Mouse (Mus musculus) stomach, embryonic 16.5 days (tissue): ENCODE results near the gene Prtg. TPM values are rescaled to one million over a fixed set of nuclear protein-coding genes. Genes with fewer than 3 reads are reported as not detected.

Experiments
- ATAC-seq: fragments of 200-750 bp; cut with Nextera tagmentation; 2 replicates; pipeline ENCODE4 v1.8.0; 2017; ENCODE audit warnings: moderate number of reproducible peaks, moderate TSS enrichment; ENCODE audit not compliant: insufficient read depth, low FRiP score
- H3K27ac ChIP-seq: fragments of 300-500 bp; sonication (generic); 2 replicates; pipeline ENCODE4 v1.5.1; 2014; ENCODE audit warnings: low read length
- H3K27me3 ChIP-seq: fragments of 300-500 bp; sonication (generic); 2 replicates; pipeline ENCODE4 v1.6.1; 2014; ENCODE audit warnings: low read length, control low read depth, mixed read lengths; ENCODE audit not compliant: control insufficient read depth, insufficient read depth
- H3K36me3 ChIP-seq: fragments of 300-500 bp; sonication (generic); 2 replicates; pipeline ENCODE4 v1.6.1; 2014; ENCODE audit warnings: low read length; ENCODE audit not compliant: control insufficient read depth, insufficient read depth
- H3K4me1 ChIP-seq: fragments of 300-500 bp; sonication (generic); 2 replicates; pipeline ENCODE4 v1.6.1; 2014; ENCODE audit warnings: low read length, control low read depth, mixed read lengths; ENCODE audit not compliant: control insufficient read depth, insufficient read depth
- H3K4me2 ChIP-seq: fragments of 300-500 bp; sonication (generic); 2 replicates; pipeline ENCODE4 v1.6.1; 2014; ENCODE audit warnings: low read depth, low read length, mixed read lengths
- H3K4me3 ChIP-seq: fragments of 300-500 bp; sonication (generic); replicated peaks from 2 replicates; pipeline ENCODE4 v1.5.1; 2014; ENCODE audit warnings: mild to moderate bottlenecking, low read length
- H3K9ac ChIP-seq: fragments of 300-500 bp; sonication (generic); 2 replicates; pipeline ENCODE4 v1.6.1; 2014; ENCODE audit warnings: low read length
- H3K9me3 ChIP-seq: fragments of 300-500 bp; sonication (generic); replicated peaks from 2 replicates; pipeline ENCODE4 v1.6.1; 2016; ENCODE audit warnings: low read length, control low read depth; ENCODE audit not compliant: control insufficient read depth
- WGBS: fragments of 180-500 bp; shearing (Covaris S2); extraction: QIAGEN DNeasy Blood & Tissue Kit; methylation state at CpG from one replicate; pipeline ENCODE4 v1.1.7; 2014; 5-methylcytosine and 5-hydroxymethylcytosine counted together
- polyA plus RNA-seq: library from polyadenylated mRNA; unstranded; fragments of >200 nt; fragmentation: Nextera tagmentation; extraction: Ambion mirVana; gene quantifications from 2 replicates; pipeline ENCODE4 v1.2.1, GENCODE M21; 2015

Gene Prtg
- polyA plus RNA-seq, 1 experiment from 2014 or later: 0.25 TPM

DNA sequence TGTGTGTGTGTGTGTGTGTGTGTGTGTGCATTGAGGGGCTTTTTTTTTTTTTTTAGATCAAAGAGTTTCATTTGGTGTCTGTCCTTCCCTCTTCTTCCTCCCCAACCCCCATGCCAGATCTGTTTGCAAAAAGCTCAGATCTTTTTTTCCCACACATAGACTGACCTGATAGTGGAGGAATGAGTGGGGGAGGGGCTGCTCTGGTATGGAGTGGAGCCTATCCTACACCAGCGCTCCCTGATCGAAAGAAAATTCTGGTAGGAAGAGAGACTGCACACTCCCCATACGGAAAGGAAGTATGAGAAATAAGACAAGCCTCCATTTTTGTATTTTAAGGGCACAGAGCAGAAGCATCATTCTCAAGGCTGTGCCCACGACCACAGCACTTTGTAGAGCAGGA, 25.2 kb upstream of the Prtg start:
- Histone ChIP-seq H3K4me2 (no peak overlapping the region), H3K36me3 (no peaks in the 10 kb centered on the region), H3K27me3 (no peaks in the 10 kb centered on the region), H3K9ac (no peak overlapping the region), H3K27ac (no peak overlapping the region), H3K4me1 (peaks cover 12% of the 10 kb centered on the region), H3K4me3 (no peak overlapping the region), H3K9me3 (no peaks in the 10 kb centered on the region)
- WGBS: 35% methylated on average over 4 of the region's 4 CpGs
- no peak for ATAC-seq

DNA sequence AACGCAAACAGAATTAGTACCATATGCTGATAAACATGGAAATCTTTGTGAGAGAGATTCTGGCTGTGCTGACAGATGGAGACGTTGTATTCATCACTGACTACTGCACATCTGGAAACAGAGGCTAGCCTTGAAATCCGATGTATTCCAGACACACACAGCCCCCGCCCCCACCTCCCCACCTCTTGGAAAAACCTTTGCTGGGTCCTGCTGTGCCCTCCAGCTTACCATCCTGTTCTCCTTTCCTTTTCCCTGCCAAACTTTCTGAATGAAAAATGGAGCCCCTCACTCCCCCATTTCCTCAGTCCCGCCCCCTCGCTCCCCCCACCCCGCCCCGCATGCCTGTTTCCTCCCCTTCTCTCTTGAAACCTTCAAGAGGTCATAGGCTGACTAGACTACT, 24.6 kb upstream of the Prtg start:
- Histone ChIP-seq H3K4me3 (no peak overlapping the region), H3K36me3 (no peaks in the 10 kb centered on the region), H3K4me1 (peaks cover 12% of the 10 kb centered on the region), H3K27ac (no peak overlapping the region), H3K4me2 (no peak overlapping the region), H3K9me3 (no peaks in the 10 kb centered on the region), H3K9ac (no peak overlapping the region), H3K27me3 (no peaks in the 10 kb centered on the region)
- ATAC-seq: no peak
- 29% methylated on average over 8 of the region's 8 CpGs for WGBS

DNA sequence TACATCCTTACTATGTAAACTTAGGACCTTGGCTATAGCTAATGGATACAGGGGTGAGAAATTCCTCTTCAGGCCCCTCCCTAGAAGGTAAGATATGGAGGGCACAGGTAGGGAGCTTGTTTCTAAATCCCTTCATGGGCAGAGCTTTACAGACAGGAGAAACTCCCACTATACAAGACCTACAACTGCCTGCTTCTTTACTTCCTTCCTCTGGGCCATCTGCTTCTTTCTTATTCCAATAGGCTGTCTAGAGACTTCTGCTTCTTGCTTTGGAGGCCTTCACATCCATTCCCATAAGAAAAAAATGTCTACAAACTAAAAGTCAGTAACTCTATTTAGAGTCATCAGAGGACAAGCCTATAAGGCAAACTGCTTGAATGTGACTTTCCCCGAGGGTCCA, 18.9 kb upstream of the Prtg start:
- ATAC-seq: no peak
- H3K9ac ChIP-seq: no peak overlapping the region
- 77% methylated on average over 1 of the region's 1 CpGs for WGBS

DNA sequence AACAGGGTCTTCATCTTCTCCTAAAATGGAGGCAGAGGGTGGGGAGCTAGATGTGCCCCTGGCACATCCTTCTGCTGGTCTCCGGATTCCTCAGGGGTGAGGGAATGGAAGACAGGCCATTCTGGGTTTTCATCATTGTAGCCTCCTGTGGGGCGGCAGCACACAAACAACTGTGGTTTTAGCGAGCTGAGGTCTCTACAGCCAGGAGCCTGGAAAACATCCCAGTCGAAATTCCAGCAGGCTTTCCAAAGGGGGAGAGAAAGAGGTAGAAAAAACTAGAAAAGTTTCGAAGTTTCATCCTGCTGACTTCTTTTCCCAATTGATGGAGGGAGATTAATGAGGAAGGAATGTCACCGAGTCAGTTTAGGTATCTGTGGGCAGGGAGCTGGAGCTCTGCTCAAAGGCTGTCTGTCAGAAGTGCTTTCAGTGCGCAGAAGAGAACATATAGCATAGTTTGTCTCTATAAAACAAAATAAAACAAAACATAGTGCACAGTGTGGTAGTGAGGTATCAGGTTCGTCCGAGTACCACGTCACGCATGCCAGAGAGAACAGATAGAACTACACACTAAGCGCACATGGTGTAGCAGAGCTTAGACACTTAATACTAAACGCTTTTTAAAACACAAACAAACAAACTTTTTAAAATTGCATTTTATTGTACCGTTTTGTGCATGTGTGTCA, 16.0 kb upstream of the Prtg start:
- H3K4me1 ChIP-seq: 0 out of 2 replicates have a peak, but pooled peaks cover 8% of the 10 kb centered on the region
- H3K4me2 ChIP-seq: no peak overlapping the region
- 0 out of 2 replicates have a peak, but pooled peaks have one; percentile 37 for ATAC-seq
- H3K27me3 ChIP-seq: no peaks in the 10 kb centered on the region
- no peak overlapping the region for H3K9ac ChIP-seq
- no peaks in the 10 kb centered on the region for H3K36me3 ChIP-seq
- 0 out of 2 replicates have a peak overlapping the region, but pooled peaks have one; percentile 15 for H3K27ac ChIP-seq
- WGBS: 44% methylated on average over 14 of the region's 14 CpGs
- H3K9me3 ChIP-seq: no peaks in the 10 kb centered on the region
- no peak overlapping the region for H3K4me3 ChIP-seq

More for the DNA sequence above, 18.9 kb upstream of the Prtg start:
- H3K27me3 ChIP-seq: no peaks in the 10 kb centered on the region
- H3K4me3 ChIP-seq: no peak overlapping the region
- no peak overlapping the region for H3K4me2 ChIP-seq
- H3K27ac ChIP-seq: no peak overlapping the region
- H3K4me1 ChIP-seq: 0 out of 2 replicates have a peak, but pooled peaks cover 8% of the 10 kb centered on the region
- no peaks in the 10 kb centered on the region for H3K36me3 ChIP-seq
- H3K9me3 ChIP-seq: no peaks in the 10 kb centered on the region

DNA sequence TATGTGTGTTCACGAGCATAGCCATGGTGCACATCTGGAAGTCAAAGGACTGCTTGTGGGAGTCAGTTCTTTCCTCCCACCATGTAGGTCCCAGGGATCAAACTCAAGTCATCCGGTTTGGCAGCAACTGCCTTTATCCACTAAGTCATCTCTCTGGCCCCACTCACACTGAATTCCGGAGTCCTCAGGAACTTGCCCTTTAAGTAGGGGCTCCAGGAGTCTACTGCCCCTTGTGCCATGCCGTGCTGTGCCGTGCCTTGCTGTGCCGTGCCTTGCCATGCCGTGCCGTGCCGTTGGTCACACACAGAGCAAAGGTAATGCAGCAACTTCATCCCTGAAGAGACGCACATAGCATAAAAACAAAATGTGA, 15.5 kb upstream of the Prtg start:
- Histone ChIP-seq H3K27me3 (no peaks in the 10 kb centered on the region), H3K4me3 (no peak overlapping the region), H3K9me3 (no peaks in the 10 kb centered on the region), H3K4me2 (no peak overlapping the region), H3K27ac (no peak overlapping the region), H3K4me1 (0 out of 2 replicates have a peak, but pooled peaks cover 8% of the 10 kb centered on the region), H3K36me3 (no peaks in the 10 kb centered on the region), H3K9ac (no peak overlapping the region)
- 49% methylated on average over 10 of the region's 10 CpGs for WGBS
- no peak for ATAC-seq

DNA sequence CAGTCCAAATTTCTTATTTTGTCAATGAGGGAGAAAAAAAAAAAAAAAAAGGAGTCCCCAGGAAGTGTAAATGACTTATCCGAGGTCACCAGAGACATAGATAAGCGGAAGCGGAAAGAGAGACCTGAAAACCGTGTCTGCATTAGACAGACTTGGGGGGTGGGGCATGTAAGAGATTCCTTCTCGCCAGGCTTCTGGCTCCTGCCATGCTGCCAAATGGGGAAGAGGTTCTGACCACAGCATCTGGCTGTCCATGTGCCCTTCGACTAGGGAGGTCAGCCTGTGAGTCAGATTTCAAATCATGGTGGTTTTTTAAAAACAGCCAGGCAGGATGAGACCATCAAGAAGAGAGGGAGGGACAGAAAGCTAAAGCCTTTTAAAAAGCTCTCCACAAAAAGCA, 15.0 kb upstream of the Prtg start:
- WGBS: 30% methylated on average over 6 of the region's 6 CpGs
- ATAC-seq: no peak
- H3K4me2 ChIP-seq: no peak overlapping the region
- H3K9ac ChIP-seq: no peak overlapping the region
- H3K4me1 ChIP-seq: 0 out of 2 replicates have a peak, but pooled peaks cover 8% of the 10 kb centered on the region
- no peak overlapping the region for H3K4me3 ChIP-seq
- H3K27me3 ChIP-seq: no peaks in the 10 kb centered on the region
- H3K27ac ChIP-seq: no peak overlapping the region
- H3K36me3 ChIP-seq: no peaks in the 10 kb centered on the region
- no peaks in the 10 kb centered on the region for H3K9me3 ChIP-seq

DNA sequence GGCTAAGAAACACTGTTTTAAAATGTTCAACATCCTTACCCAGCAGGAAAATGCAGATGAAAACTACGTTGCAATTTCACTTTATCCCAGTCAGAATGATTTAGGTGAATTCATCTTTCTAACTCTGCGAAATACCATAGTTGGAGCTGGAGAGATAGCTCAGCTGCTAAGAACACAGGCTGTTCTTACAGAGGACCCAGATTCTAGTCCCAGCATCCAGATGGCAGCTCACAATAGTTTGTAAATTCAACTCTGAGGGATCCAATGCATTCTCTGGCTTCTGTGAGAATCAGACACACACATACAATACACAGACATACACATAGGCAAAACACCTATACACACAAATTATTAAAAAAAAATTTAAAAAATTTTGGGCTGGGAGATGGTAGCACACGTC, 11.4 kb upstream of the Prtg start:
- Histone ChIP-seq H3K4me1 (0 out of 2 replicates have a peak, but pooled peaks cover 8% of the 10 kb centered on the region), H3K27me3 (no peaks in the 10 kb centered on the region), H3K4me3 (no peak overlapping the region), H3K27ac (no peak overlapping the region), H3K36me3 (no peaks in the 10 kb centered on the region), H3K9me3 (no peaks in the 10 kb centered on the region), H3K4me2 (no peak overlapping the region), H3K9ac (no peak overlapping the region)
- WGBS: 69% methylated on average over 3 of the region's 3 CpGs
- ATAC-seq: no peak

DNA sequence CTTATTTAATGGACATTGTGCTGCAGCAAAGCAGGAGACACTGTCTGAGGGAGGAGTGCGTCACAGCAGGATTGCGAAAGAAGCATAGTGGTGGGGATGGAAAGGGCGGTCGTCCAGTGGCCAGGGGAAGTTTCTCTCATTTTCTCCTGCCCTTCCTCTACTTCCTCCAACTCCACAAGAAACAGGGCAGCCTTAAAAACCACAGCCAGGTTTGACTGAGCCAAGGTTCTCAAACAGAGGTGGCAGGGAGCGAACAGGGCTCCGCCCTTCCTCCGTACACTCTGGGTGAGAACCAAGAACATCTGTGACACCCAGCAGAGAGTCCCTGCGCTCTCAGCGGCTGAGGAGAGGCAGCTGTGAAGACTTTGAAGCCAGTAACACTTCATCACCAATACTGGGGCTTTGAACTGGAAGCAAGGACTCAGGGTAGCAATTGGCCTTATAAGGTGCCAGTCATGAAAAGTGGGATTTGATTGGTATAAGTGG, 9.5 kb upstream of the Prtg start:
- no peaks in the 10 kb centered on the region for H3K9me3 ChIP-seq
- H3K27ac ChIP-seq: no peak overlapping the region
- H3K27me3 ChIP-seq: no peaks in the 10 kb centered on the region
- 33% methylated on average over 9 of the region's 9 CpGs for WGBS
- no peaks in the 10 kb centered on the region for H3K4me1 ChIP-seq
- no peak overlapping the region for H3K4me3 ChIP-seq
- 0 out of 2 replicates have a peak overlapping the region, but pooled peaks have one; percentile 39 for H3K9ac ChIP-seq
- no peak overlapping the region for H3K4me2 ChIP-seq
- no peak for ATAC-seq
- no peaks in the 10 kb centered on the region for H3K36me3 ChIP-seq

DNA sequence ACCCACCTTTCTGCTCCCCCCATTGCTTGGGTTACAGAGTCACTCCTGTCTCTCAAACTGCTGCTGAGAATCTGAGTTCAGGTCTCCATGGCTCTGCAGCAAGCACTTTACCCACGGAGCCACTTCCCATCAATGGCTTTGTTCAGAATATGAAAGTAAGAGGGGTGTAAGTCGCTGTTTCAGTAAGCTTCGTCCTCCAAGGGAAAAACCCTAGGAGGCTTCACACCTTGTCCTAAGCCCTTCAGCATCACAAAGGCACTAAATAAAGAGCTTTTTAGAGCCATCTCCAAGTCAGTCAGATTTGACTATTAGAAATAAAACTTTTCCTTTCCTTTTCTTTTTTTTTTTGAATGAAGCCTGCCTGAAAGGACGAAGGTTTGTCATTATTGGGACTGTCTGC, 3.4 kb upstream of the Prtg start:
- Histone ChIP-seq H3K27me3 (peaks cover 8% of the 10 kb centered on the region), H3K9ac (no peak overlapping the region), H3K4me3 (no peak overlapping the region), H3K4me2 (no peak overlapping the region), H3K4me1 (peaks cover 10% of the 10 kb centered on the region), H3K36me3 (no peaks in the 10 kb centered on the region), H3K9me3 (no peaks in the 10 kb centered on the region), H3K27ac (no peak overlapping the region)
- ATAC-seq: no peak
- WGBS: 52% methylated on average over 4 of the region's 4 CpGs
